Mouse (Mus musculus): Measurements from ENCODE around the gene U2surp. TPM values are rescaled to one million over a fixed set of nuclear protein-coding genes. Genes with fewer than 3 reads are reported as not detected.
"Not testable (repeated sequence)": the region's sequence is repeated elsewhere in the genome, so short reads cannot be mapped to it uniquely, and the experiment has no call there.

Gene U2surp
- total RNA-seq, 4 experiments from 2014 or later = 20.8 to 27.5 (median 25.5) TPM

GRCm38 (mm10) chr9:95469011-95469576 is 42.7 kb downstream of the U2surp start:
- not testable (repeated sequence) for DNase-seq (ENCODE audit: low spot score in 2 of 2)

- no peak for DNase-seq (ENCODE audit: low spot score in 2 of 2)
These were observed 47.8 kb downstream of the U2surp start for GRCm38 (mm10) chr9:95464028-95464427.

- DNase-seq (ENCODE audit: low spot score in 2 of 2) = no peak
These were observed 59.9 kb downstream of the U2surp start for GRCm38 (mm10) chr9:95451931-95452330.

- no peak for DNase-seq (ENCODE audit: low spot score in 2 of 2)
These were observed 61.2 kb downstream of the U2surp start for GRCm38 (mm10) chr9:95450586-95450985.

GRCm38 (mm10) chr9:95442321-95442731 is 69.5 kb downstream of the U2surp start:
- DNase-seq (ENCODE audit: low spot score in 2 of 2) = no peak

GRCm38 (mm10) chr9:95437883-95438282 is 73.9 kb downstream of the U2surp start:
- DNase-seq (ENCODE audit: low spot score in 2 of 2) = no peak

- no peak for DNase-seq (ENCODE audit: low spot score in 2 of 2)
These were observed 75.5 kb downstream of the U2surp start for GRCm38 (mm10) chr9:95436294-95436613.

GRCm38 (mm10) chr9:95435506-95436293 is 76.1 kb downstream of the U2surp start:
- no peak for DNase-seq (ENCODE audit: low spot score in 2 of 2)

- DNase-seq (ENCODE audit: low spot score in 2 of 2) = no peak
These were observed 83.5 kb downstream of the U2surp start for GRCm38 (mm10) chr9:95428277-95428676.

- no peak for DNase-seq (ENCODE audit: low spot score in 2 of 2)
These were observed 97.9 kb downstream of the U2surp start for GRCm38 (mm10) chr9:95413911-95414310.

- no peak for DNase-seq (ENCODE audit: low spot score in 2 of 2)
These were observed 99.7 kb downstream of the U2surp start for GRCm38 (mm10) chr9:95412047-95412446.

GRCm38 (mm10) chr9:95407586-95408220 is 104.1 kb downstream of the U2surp start:
- no peak for DNase-seq (ENCODE audit: low spot score in 2 of 2)

Other genes with a start within 250 kb of the U2surp start
- under 1 TPM; 0.19 to 0.36 (median 0.30) TPM for gene Chst2, start 105.3 kb downstream of the U2surp start, total RNA-seq (2022)
- gene Paqr9, start 47.7 kb upstream of the U2surp start, total RNA-seq (2022) = 1 to 10 TPM; 1.9 to 3.7 (median 2.3) TPM
- 1 to 10 TPM; 2.9 to 6.4 (median 5.8) TPM for gene Pcolce2, start 125.6 kb upstream of the U2surp start, total RNA-seq (2022)
- 1 to 10 TPM in 2 of 4 experiments, under 1 TPM in 2; 0.72 to 1.2 (median 1.0) TPM for gene Trpc1, start 238.4 kb upstream of the U2surp start, total RNA-seq (2022)

All from gastrocnemius, adult 8-10 months (tissue).